Mouse (Mus musculus): ENCODE measurements around the gene Atp6v0b. TPM values are rescaled to one million over a fixed set of nuclear protein-coding genes. Genes with fewer than 3 reads are reported as not detected.

Atp6v0b gene
- total and polyA plus RNA-seq, 2 experiments from 2014 or later: 557 to 599 TPM

GRCm38 (mm10) chr4:117867823-117868222, 19.3 kb downstream of the Atp6v0b start:
- TF ChIP-seq CTCF (IDR thresholded peaks at IDR 0.05; ENCODE audit: low read depth): peak; percentile 83
- H3K4me1 ChIP-seq (ENCODE audit: insufficient read depth): no peaks in the 10 kb centered on the region
- ATAC-seq: peak; percentile 27; the same call in 1 of the 2 replicates
- peak; percentile 69 for DNase-seq
- no peak overlapping the region for H3K4me3 ChIP-seq (ENCODE audit: low read depth, low read length)
- H3K36me3 ChIP-seq (ENCODE audit: insufficient read depth): peaks cover 3% of the 10 kb centered on the region; the same call in 1 of the 2 replicates
- H3K9me3 ChIP-seq (ENCODE audit: low read length): no peaks in the 10 kb centered on the region
- no peak overlapping the region for H3K27ac ChIP-seq (ENCODE audit: low read depth, low read length)
- no peaks in the 10 kb centered on the region for H3K27me3 ChIP-seq (ENCODE audit: insufficient read depth, low read length)
- no peak overlapping the region for H3K4me2 ChIP-seq (ENCODE audit: low read depth)
- no peak overlapping the region for H3K9ac ChIP-seq
- 12% methylated on average over 24 of the region's 24 CpGs for WGBS

DNA sequence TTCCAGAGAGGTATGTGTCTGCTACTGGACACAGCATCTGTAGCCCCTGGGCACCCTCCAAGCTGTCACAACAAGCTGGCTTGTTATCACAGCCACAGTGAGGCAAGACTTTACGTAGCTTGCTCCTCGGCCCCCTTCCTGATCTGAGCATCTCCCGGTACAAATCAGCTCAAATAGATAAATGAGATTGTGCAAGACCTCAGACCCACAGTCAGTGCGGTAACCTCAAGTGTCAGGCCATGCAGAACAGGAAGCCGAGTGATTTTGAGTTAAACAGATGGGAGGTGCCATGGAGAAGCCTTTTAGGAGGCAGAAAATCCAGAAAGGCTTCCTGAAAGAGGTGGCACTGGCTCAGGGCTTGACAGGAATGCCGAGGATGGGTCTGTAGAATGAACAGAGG, 20.1 kb downstream of the Atp6v0b start:
- H3K27ac ChIP-seq (ENCODE audit: low read depth, low read length): no peak overlapping the region
- no peaks in the 10 kb centered on the region for H3K9me3 ChIP-seq (ENCODE audit: low read length)
- WGBS: 81% methylated on average over 6 of the region's 6 CpGs
- H3K36me3 ChIP-seq (ENCODE audit: insufficient read depth): peaks cover 3% of the 10 kb centered on the region; the same call in 1 of the 2 replicates
- DNase-seq (no peak), ATAC-seq (no peak)
- H3K4me2 ChIP-seq (ENCODE audit: low read depth): no peak overlapping the region
- H3K27me3 ChIP-seq (ENCODE audit: insufficient read depth, low read length): no peaks in the 10 kb centered on the region
- no peaks in the 10 kb centered on the region for H3K4me1 ChIP-seq (ENCODE audit: insufficient read depth)
- no peak overlapping the region for H3K4me3 ChIP-seq (ENCODE audit: low read depth, low read length)
- no peak overlapping the region for H3K9ac ChIP-seq
- no peak for TF ChIP-seq CTCF (IDR thresholded peaks at IDR 0.05; ENCODE audit: low read depth)

- no peak overlapping the region for H3K27ac ChIP-seq (ENCODE audit: low read depth, low read length)
- H3K9ac ChIP-seq: no peak overlapping the region
- no peaks in the 10 kb centered on the region for H3K9me3 ChIP-seq (ENCODE audit: low read length)
- no peaks in the 10 kb centered on the region for H3K36me3 ChIP-seq (ENCODE audit: insufficient read depth)
- H3K4me2 ChIP-seq (ENCODE audit: low read depth): no peak overlapping the region
- WGBS: 40% methylated on average over 9 of the region's 9 CpGs
- no peaks in the 10 kb centered on the region for H3K27me3 ChIP-seq (ENCODE audit: insufficient read depth, low read length)
- no peak for ATAC-seq
- no peak overlapping the region for H3K4me3 ChIP-seq (ENCODE audit: low read depth, low read length)
- no peaks in the 10 kb centered on the region for H3K4me1 ChIP-seq (ENCODE audit: insufficient read depth)
- no peak for TF ChIP-seq CTCF (IDR thresholded peaks at IDR 0.05; ENCODE audit: low read depth)
- DNase-seq: no peak
These were observed 21.1 kb downstream of the Atp6v0b start for GRCm38 (mm10) chr4:117866083-117866482.

- Histone ChIP-seq H3K4me3 (ENCODE audit: low read depth, low read length) (no peak overlapping the region), H3K4me2 (ENCODE audit: low read depth) (no peak overlapping the region), H3K9me3 (ENCODE audit: low read length) (no peaks in the 10 kb centered on the region), H3K9ac (no peak overlapping the region), H3K27ac (ENCODE audit: low read depth, low read length) (0 out of 2 replicates have a peak overlapping the region, but pooled peaks have one; percentile 21), H3K27me3 (ENCODE audit: insufficient read depth, low read length) (no peaks in the 10 kb centered on the region), H3K36me3 (ENCODE audit: insufficient read depth) (peaks cover 3% of the 10 kb centered on the region; the same call in 1 of the 2 replicates), H3K4me1 (ENCODE audit: insufficient read depth) (no peaks in the 10 kb centered on the region)
- ATAC-seq: peak; percentile 93
- no peak for TF ChIP-seq CTCF (IDR thresholded peaks at IDR 0.05; ENCODE audit: low read depth)
- DNase-seq: peak; percentile 76
- WGBS: 30% methylated on average over 4 of the region's 4 CpGs
These were observed 24.3 kb downstream of the Atp6v0b start for GRCm38 (mm10) chr4:117862823-117863222.

GRCm38 (mm10) chr4:117860570-117860969, 26.6 kb downstream of the Atp6v0b start:
- DNase-seq: no peak
- no peak for TF ChIP-seq CTCF (IDR thresholded peaks at IDR 0.05; ENCODE audit: low read depth)
- WGBS: 59% methylated on average over 9 of the region's 9 CpGs
- Histone ChIP-seq H3K9me3 (ENCODE audit: low read length) (no peaks in the 10 kb centered on the region), H3K4me1 (ENCODE audit: insufficient read depth) (no peaks in the 10 kb centered on the region), H3K4me3 (ENCODE audit: low read depth, low read length) (no peak overlapping the region), H3K27me3 (ENCODE audit: insufficient read depth, low read length) (no peaks in the 10 kb centered on the region), H3K9ac (no peak overlapping the region), H3K36me3 (ENCODE audit: insufficient read depth) (peaks cover 5% of the 10 kb centered on the region; the same call in 1 of the 2 replicates), H3K4me2 (ENCODE audit: low read depth) (no peak overlapping the region), H3K27ac (ENCODE audit: low read depth, low read length) (no peak overlapping the region)
- ATAC-seq: no peak

GRCm38 (mm10) chr4:117858794-117859193, 28.3 kb downstream of the Atp6v0b start:
- DNase-seq (peak; percentile 49), ATAC-seq (0 out of 2 replicates have a peak, but pooled peaks have one; percentile 10)
- WGBS: 46% methylated on average over 3 of the region's 3 CpGs
- H3K27me3 ChIP-seq (ENCODE audit: insufficient read depth, low read length): no peaks in the 10 kb centered on the region
- peak; percentile 61 for TF ChIP-seq CTCF (IDR thresholded peaks at IDR 0.05; ENCODE audit: low read depth)
- H3K27ac ChIP-seq (ENCODE audit: low read depth, low read length): no peak overlapping the region
- no peak overlapping the region for H3K4me3 ChIP-seq (ENCODE audit: low read depth, low read length)
- H3K9me3 ChIP-seq (ENCODE audit: low read length): no peaks in the 10 kb centered on the region
- H3K9ac ChIP-seq: no peak overlapping the region
- no peak overlapping the region for H3K4me2 ChIP-seq (ENCODE audit: low read depth)
- H3K4me1 ChIP-seq (ENCODE audit: insufficient read depth): no peaks in the 10 kb centered on the region
- peaks cover 5% of the 10 kb centered on the region; the same call in 1 of the 2 replicates for H3K36me3 ChIP-seq (ENCODE audit: insufficient read depth)

GRCm38 (mm10) chr4:117855146-117855545, 32.0 kb downstream of the Atp6v0b start:
- TF ChIP-seq CTCF (IDR thresholded peaks at IDR 0.05; ENCODE audit: low read depth): no peak
- Histone ChIP-seq H3K4me3 (ENCODE audit: low read depth, low read length) (no peak overlapping the region), H3K4me2 (ENCODE audit: low read depth) (no peak overlapping the region), H3K4me1 (ENCODE audit: insufficient read depth) (no peaks in the 10 kb centered on the region), H3K9me3 (ENCODE audit: low read length) (no peaks in the 10 kb centered on the region), H3K27ac (ENCODE audit: low read depth, low read length) (no peak overlapping the region), H3K27me3 (ENCODE audit: insufficient read depth, low read length) (no peaks in the 10 kb centered on the region), H3K36me3 (ENCODE audit: insufficient read depth) (peaks cover 5% of the 10 kb centered on the region; the same call in 1 of the 2 replicates), H3K9ac (no peak overlapping the region)
- WGBS: 61% methylated on average over 9 of the region's 9 CpGs
- DNase-seq (no peak), ATAC-seq (peak; percentile 75)

All from forebrain, postnatal 0 days (tissue).